Mouse (Mus musculus): ENCODE data around the gene Ctsa. TPM values are rescaled to one million over a fixed set of nuclear protein-coding genes. Genes with fewer than 3 reads are reported as not detected.

Gene Ctsa
- polyA plus RNA-seq, 2 experiments = 147 to 197 TPM

- 2% methylated on average over 10 of the region's 10 CpGs for WGBS
- no peak for TF ChIP-seq POLR2A (IDR thresholded peaks at IDR 0.05; ENCODE audit: borderline replicate concordance, extremely low read depth, insufficient read depth, insufficient read length)
- Histone ChIP-seq H3K36me3 (ENCODE audit: control insufficient read depth, insufficient read depth, low read length) (peaks cover 41% of the 10 kb centered on the region), H3K9ac (ENCODE audit: low read depth, low read length, severe bottlenecking) (peak overlapping the region; percentile 57), H3K9me3 (ENCODE audit: control insufficient read depth, low read length) (no peaks in the 10 kb centered on the region), H3K4me3 (replicated peaks; ENCODE audit: low read length) (peak overlapping the region; percentile 82), H3K27ac (replicated peaks; ENCODE audit: low read depth, low read length) (peak overlapping the region; percentile 61), H3K4me1 (ENCODE audit: control insufficient read depth, insufficient read depth, low read length) (peaks cover 6% of the 10 kb centered on the region; the same call in 1 of the 2 replicates), H3K4me2 (replicated peaks; ENCODE audit: low read depth, low read length, severe bottlenecking) (peak overlapping the region; percentile 66), H3K27me3 (ENCODE audit: control insufficient read depth, insufficient read depth, low read length) (no peaks in the 10 kb centered on the region)
- ATAC-seq (ENCODE audit: low FRiP score, low read depth) (peak; percentile 34), DNase-seq (ENCODE audit: low spot score) (peak; percentile 44)
Observed at GRCm38 (mm10) chr2:164823181-164823585, 9.5 kb upstream of the Ctsa start.

- DNase-seq (ENCODE audit: low spot score) (no peak), ATAC-seq (ENCODE audit: low FRiP score, low read depth) (no peak)
- peaks cover 48% of the 10 kb centered on the region for H3K36me3 ChIP-seq (ENCODE audit: control insufficient read depth, insufficient read depth, low read length)
- H3K4me3 ChIP-seq (replicated peaks; ENCODE audit: low read length) = no peak overlapping the region
- H3K4me1 ChIP-seq (ENCODE audit: control insufficient read depth, insufficient read depth, low read length) = peaks cover 6% of the 10 kb centered on the region; the same call in 1 of the 2 replicates
- H3K9me3 ChIP-seq (ENCODE audit: control insufficient read depth, low read length) = no peaks in the 10 kb centered on the region
- no peak for TF ChIP-seq POLR2A (IDR thresholded peaks at IDR 0.05; ENCODE audit: borderline replicate concordance, extremely low read depth, insufficient read depth, insufficient read length)
- H3K9ac ChIP-seq (ENCODE audit: low read depth, low read length, severe bottlenecking) = no peak overlapping the region
- H3K4me2 ChIP-seq (replicated peaks; ENCODE audit: low read depth, low read length, severe bottlenecking) = peak overlapping the region; percentile 66; the same call in 1 of the 2 replicates
- 94% methylated on average over 4 of the region's 4 CpGs for WGBS
- no peaks in the 10 kb centered on the region for H3K27me3 ChIP-seq (ENCODE audit: control insufficient read depth, insufficient read depth, low read length)
- H3K27ac ChIP-seq (replicated peaks; ENCODE audit: low read depth, low read length) = no peak overlapping the region
Observed at GRCm38 (mm10) chr2:164823969-164824368, 8.7 kb upstream of the Ctsa start.

GRCm38 (mm10) chr2:164825521-164825920 lies 7.2 kb upstream of the Ctsa start:
- TF ChIP-seq POLR2A (IDR thresholded peaks at IDR 0.05; ENCODE audit: borderline replicate concordance, extremely low read depth, insufficient read depth, insufficient read length) = no peak
- Histone ChIP-seq H3K4me3 (replicated peaks; ENCODE audit: low read length) (no peak overlapping the region), H3K36me3 (ENCODE audit: control insufficient read depth, insufficient read depth, low read length) (peaks cover 48% of the 10 kb centered on the region), H3K9me3 (ENCODE audit: control insufficient read depth, low read length) (no peaks in the 10 kb centered on the region), H3K4me2 (replicated peaks; ENCODE audit: low read depth, low read length, severe bottlenecking) (no peak overlapping the region), H3K27ac (replicated peaks; ENCODE audit: low read depth, low read length) (no peak overlapping the region), H3K27me3 (ENCODE audit: control insufficient read depth, insufficient read depth, low read length) (no peaks in the 10 kb centered on the region), H3K4me1 (ENCODE audit: control insufficient read depth, insufficient read depth, low read length) (peaks cover 6% of the 10 kb centered on the region; the same call in 1 of the 2 replicates), H3K9ac (ENCODE audit: low read depth, low read length, severe bottlenecking) (no peak overlapping the region)
- WGBS = 94% methylated on average over 17 of the region's 17 CpGs
- DNase-seq (ENCODE audit: low spot score) (no peak), ATAC-seq (ENCODE audit: low FRiP score, low read depth) (no peak)

GRCm38 (mm10) chr2:164827146-164827850 lies 5.4 kb upstream of the Ctsa start:
- no peak overlapping the region for H3K27ac ChIP-seq (replicated peaks; ENCODE audit: low read depth, low read length)
- ATAC-seq (ENCODE audit: low FRiP score, low read depth) = no peak
- WGBS = 93% methylated on average over 14 of the region's 16 CpGs

GRCm38 (mm10) chr2:164828437-164828836 lies 4.2 kb upstream of the Ctsa start, which contains the start of gene Spata25:
Gene Spata25, minus strand, starts transcription at chr2:164828537.
- DNase-seq (ENCODE audit: low spot score) (no peak), ATAC-seq (ENCODE audit: low FRiP score, low read depth) (no peak)
- no peak for TF ChIP-seq POLR2A (IDR thresholded peaks at IDR 0.05; ENCODE audit: borderline replicate concordance, extremely low read depth, insufficient read depth, insufficient read length)
- Histone ChIP-seq H3K9me3 (ENCODE audit: control insufficient read depth, low read length) (no peaks in the 10 kb centered on the region), H3K4me1 (ENCODE audit: control insufficient read depth, insufficient read depth, low read length) (peaks cover 8% of the 10 kb centered on the region; the same call in 1 of the 2 replicates), H3K36me3 (ENCODE audit: control insufficient read depth, insufficient read depth, low read length) (peaks cover 42% of the 10 kb centered on the region), H3K27ac (replicated peaks; ENCODE audit: low read depth, low read length) (no peak within 1 kb of the TSS), H3K4me3 (replicated peaks; ENCODE audit: low read length) (no peak within 1 kb of the TSS), H3K27me3 (ENCODE audit: control insufficient read depth, insufficient read depth, low read length) (no peaks in the 10 kb centered on the region), H3K9ac (ENCODE audit: low read depth, low read length, severe bottlenecking) (no peak within 1 kb of the TSS), H3K4me2 (replicated peaks; ENCODE audit: low read depth, low read length, severe bottlenecking) (no peak within 1 kb of the TSS)
- 80% methylated on average over 6 of the region's 6 CpGs for WGBS

More at GRCm38 (mm10) chr2:164827146-164827850, 5.4 kb upstream of the Ctsa start:
- Histone ChIP-seq H3K9me3 (ENCODE audit: control insufficient read depth, low read length) (no peaks in the 10 kb centered on the region), H3K4me2 (replicated peaks; ENCODE audit: low read depth, low read length, severe bottlenecking) (no peak overlapping the region), H3K36me3 (ENCODE audit: control insufficient read depth, insufficient read depth, low read length) (peaks cover 42% of the 10 kb centered on the region), H3K4me1 (ENCODE audit: control insufficient read depth, insufficient read depth, low read length) (peaks cover 6% of the 10 kb centered on the region; the same call in 1 of the 2 replicates), H3K4me3 (replicated peaks; ENCODE audit: low read length) (no peak overlapping the region), H3K27me3 (ENCODE audit: control insufficient read depth, insufficient read depth, low read length) (no peaks in the 10 kb centered on the region), H3K9ac (ENCODE audit: low read depth, low read length, severe bottlenecking) (no peak overlapping the region)
- no peak for DNase-seq (ENCODE audit: low spot score)
- no peak for TF ChIP-seq POLR2A (IDR thresholded peaks at IDR 0.05; ENCODE audit: borderline replicate concordance, extremely low read depth, insufficient read depth, insufficient read length)
